In genomic region chr17:48365511-48366155, GRCm38 (mm10) we compare ENCODE assay signal across 27 mouse cellular contexts. TPM values are rescaled to one million over a fixed set of nuclear protein-coding genes. Genes with fewer than 3 reads are reported as not detected.
DNase-seq lines count a peak whose midpoint lies in the region; ATAC-seq lines count a peak whose summit lies in the region.
"Had no signal": no experiment of that assay in that cellular context is flagged by ENCODE, and none has a peak within 500 bp of the region (broad histone marks: within the 10 kb centered on the region; RNA-seq: fewer than 3 reads in every experiment).

No protein-coding gene starts in this region.

- H3K9me3 ChIP-seq in hindbrain, embryonic 10.5 days, result no peaks in the 10 kb centered on the region
- H3K9me3 ChIP-seq in hindbrain, embryonic 13.5 days, result no peaks in the 10 kb centered on the region
- H3K9me3 ChIP-seq: embryonic facial prominence, embryonic 10.5 days; embryonic facial prominence, embryonic 13.5 days; forebrain, embryonic 10.5 days; forebrain, embryonic 13.5 days; G1E; heart, embryonic 13.5 days; hindbrain, embryonic 15.5 days; intestine, embryonic 15.5 days had no signal

- ATAC-seq in hindbrain, embryonic 13.5 days (ENCODE audit: low FRiP score), result no peak
- ATAC-seq: activated CD4-positive, CD25-positive, alpha-beta regulatory T cell, adult 4 months; forebrain, embryonic 13.5 days; forebrain, embryonic 16.5 days; intestine, embryonic 15.5 days; Patski had no signal

- H3K9ac ChIP-seq in hindbrain, embryonic 13.5 days, result no peak overlapping the region
- H3K9ac ChIP-seq: embryonic facial prominence, embryonic 13.5 days; forebrain, embryonic 13.5 days; heart, embryonic 13.5 days; hindbrain, embryonic 15.5 days; intestine, embryonic 15.5 days had no signal

- H3K36me3 ChIP-seq in hindbrain, embryonic 10.5 days, result no peaks in the 10 kb centered on the region
- no peaks in the 10 kb centered on the region for H3K36me3 ChIP-seq in hindbrain, embryonic 13.5 days
- H3K36me3 ChIP-seq: embryonic facial prominence, embryonic 10.5 days; embryonic facial prominence, embryonic 13.5 days; forebrain, embryonic 10.5 days; G1E; heart, embryonic 13.5 days; hindbrain, embryonic 15.5 days; intestine, embryonic 15.5 days had no signal

- H3K4me2 ChIP-seq in hindbrain, embryonic 13.5 days, result no peak overlapping the region
- H3K4me2 ChIP-seq: embryonic facial prominence, embryonic 13.5 days; forebrain, embryonic 13.5 days; heart, embryonic 13.5 days; hindbrain, embryonic 15.5 days; intestine, embryonic 15.5 days had no signal

- 70% methylated on average over 9 of the region's 9 CpGs for WGBS in hindbrain, embryonic 10.5 days
- 71% methylated on average over 9 of the region's 9 CpGs for whole genome bisulfite sequencing in hindbrain, embryonic 13.5 days

- peak overlapping the region; percentile 23; the same call in 1 of the 2 replicates for H3K27ac ChIP-seq in hindbrain, embryonic 10.5 days
- H3K27ac ChIP-seq in hindbrain, embryonic 13.5 days, result no peak overlapping the region
- H3K27ac ChIP-seq: embryonic facial prominence, embryonic 10.5 days; embryonic facial prominence, embryonic 13.5 days; forebrain, embryonic 10.5 days; forebrain, embryonic 13.5 days; heart, embryonic 13.5 days; hindbrain, embryonic 15.5 days; intestine, embryonic 15.5 days had no signal

- H3K4me1 ChIP-seq in hindbrain, embryonic 10.5 days (replicated peaks), result peaks cover 11% of the 10 kb centered on the region
- no peaks in the 10 kb centered on the region for H3K4me1 ChIP-seq in hindbrain, embryonic 13.5 days (replicated peaks)
- H3K4me1 ChIP-seq: embryonic facial prominence, embryonic 13.5 days; intestine, embryonic 15.5 days had no signal

- DNase-seq in embryo, embryonic 10.5 days (ENCODE audit: low spot score), result peak; percentile 8
- DNase-seq in embryo, embryonic 11 days, result no peak
- no peak for DNase-seq in hindbrain, embryonic 10.5 days (ENCODE audit: low spot score)
- DNase-seq in retina, postnatal 1 day, result peak; percentile 1
- DNase-seq in retina, embryonic 14.5 days (ENCODE audit: low spot score), result no peak
- DNase-seq in adrenal gland, postnatal 10 days, result no peak
- DNase-seq: adrenal gland, adult 8-10 months; adrenal gland, postnatal 36 days; cerebellum, adult 18-20 months; cerebellum, adult 9-10 months; cerebellum, postnatal 14 days; gastrocnemius, postnatal 10 days; gastrocnemius, postnatal 36 days; kidney, adult 11 months had no signal

- H3K4me3 ChIP-seq in hindbrain, embryonic 10.5 days, result no peak overlapping the region
- no peak overlapping the region for H3K4me3 ChIP-seq in hindbrain, embryonic 13.5 days
- H3K4me3 ChIP-seq: embryonic facial prominence, embryonic 10.5 days; embryonic facial prominence, embryonic 13.5 days; forebrain, embryonic 10.5 days; forebrain, embryonic 13.5 days; heart, embryonic 13.5 days; hindbrain, embryonic 15.5 days; intestine, embryonic 15.5 days had no signal

- no peaks in the 10 kb centered on the region for H3K27me3 ChIP-seq in hindbrain, embryonic 10.5 days (ENCODE audit: insufficient read depth, poor library complexity, severe bottlenecking)
- H3K27me3 ChIP-seq in hindbrain, embryonic 13.5 days, result no peaks in the 10 kb centered on the region
- H3K27me3 ChIP-seq: embryonic facial prominence, embryonic 13.5 days; forebrain, embryonic 13.5 days; heart, embryonic 13.5 days; hindbrain, embryonic 15.5 days; intestine, embryonic 15.5 days; Patski had no signal

RNA-seq across cellular contexts. Expression of gene Treml1, which starts 5.9 kb away (rescaled TPM):
- polyA plus RNA-seq in hindbrain, embryonic 10.5 days (2016; fragmentation: Nextera tagmentation; extraction: Ambion mirVana), result 1.8 and 2.5 TPM in 2 replicates
- 0.74 and 1.00 TPM in 2 replicates for polyA plus RNA-seq in hindbrain, embryonic 13.5 days (2015; fragmentation: Nextera tagmentation; extraction: Ambion mirVana)
- under 1 TPM; 0.48 TPM for total RNA-seq in adrenal gland, postnatal 10 days (2021)
- total RNA-seq: gastrocnemius, postnatal 10 days; gastrocnemius, postnatal 36 days had no signal
- polyA plus RNA-seq: activated CD4-positive, CD25-positive, alpha-beta regulatory T cell, adult 4 months; Patski had no signal

RNA-seq across cellular contexts. Expression of gene Trem2, which starts 19.4 kb away (rescaled TPM):
- 1.2 and 3.5 TPM in 2 replicates for polyA plus RNA-seq in hindbrain, embryonic 10.5 days (2016; fragmentation: Nextera tagmentation; extraction: Ambion mirVana)
- 4.8 and 5.9 TPM in 2 replicates for polyA plus RNA-seq in hindbrain, embryonic 13.5 days (2015; fragmentation: Nextera tagmentation; extraction: Ambion mirVana)
- total RNA-seq in adrenal gland, postnatal 10 days (2021), result 1 to 10 TPM; 1.2 to 1.9 TPM
- total RNA-seq: hematopoietic stem cell, adult 5-6 weeks had no signal
- polyA plus RNA-seq: activated CD4-positive, CD25-positive, alpha-beta regulatory T cell, adult 4 months had no signal

RNA-seq across cellular contexts. Expression of gene Nfya, which starts 44.1 kb away (rescaled TPM):
- polyA plus RNA-seq in hindbrain, embryonic 10.5 days (2016; fragmentation: Nextera tagmentation; extraction: Ambion mirVana), result 19.2 and 19.5 TPM in 2 replicates
- 13.2 and 13.8 TPM in 2 replicates for polyA plus RNA-seq in hindbrain, embryonic 13.5 days (2015; fragmentation: Nextera tagmentation; extraction: Ambion mirVana)
- total RNA-seq in adrenal gland, postnatal 10 days (2021), result 10 to 100 TPM; 31.0 to 31.3 TPM

RNA-seq across cellular contexts. Expression of gene Oard1, which starts 44.2 kb away (rescaled TPM):
- polyA plus RNA-seq in hindbrain, embryonic 10.5 days (2016; fragmentation: Nextera tagmentation; extraction: Ambion mirVana), result 81.8 and 99.4 TPM in 2 replicates
- 45.1 and 47.1 TPM in 2 replicates for polyA plus RNA-seq in hindbrain, embryonic 13.5 days (2015; fragmentation: Nextera tagmentation; extraction: Ambion mirVana)
- total RNA-seq in adrenal gland, postnatal 10 days (2021), result 10 to 100 TPM; 19.1 to 22.8 TPM

RNA-seq across cellular contexts. Expression of gene B430306N03Rik, which starts 49.7 kb away (rescaled TPM):
- polyA plus RNA-seq in hindbrain, embryonic 10.5 days (2016; fragmentation: Nextera tagmentation; extraction: Ambion mirVana), result 0.10 and 0.15 TPM in 2 replicates
- 0.14 and 0.35 TPM in 2 replicates for polyA plus RNA-seq in hindbrain, embryonic 13.5 days (2015; fragmentation: Nextera tagmentation; extraction: Ambion mirVana)
- under 1 TPM; 0.66 to 0.79 TPM for total RNA-seq in adrenal gland, postnatal 10 days (2021)
- polyA plus RNA-seq: embryonic facial prominence, embryonic 10.5 days; embryonic facial prominence, embryonic 13.5 days; forebrain, embryonic 16.5 days had no signal

Comparison
In these comparisons a context has a peak if more than half of its experiments do, and no peak if none do; other contexts are left out.
1. DNase-seq: peak in embryo, embryonic 10.5 days (single experiment) and retina, postnatal 1 day (single experiment); none in embryo, embryonic 11 days (single experiment), hindbrain, embryonic 10.5 days (single experiment), retina, embryonic 14.5 days (single experiment) and adrenal gland, postnatal 10 days (single experiment).